Mouse (Mus musculus): Measurements from ENCODE around the gene Ruvbl2. TPM values are rescaled to one million over a fixed set of nuclear protein-coding genes. Genes with fewer than 3 reads are reported as not detected.
A peak's percentile ranks its signal among the peaks of the same experiment; 100 is the strongest.

Ruvbl2 gene
- polyA plus RNA-seq, 1 experiment from 2014 or later = 68.1 TPM

- Histone ChIP-seq H3K27ac (replicated peaks in 1 of 2; ENCODE audit: control insufficient read depth in 1 of 2, insufficient read depth in 1 of 2, low read depth in 2 of 2, low read length in 2 of 2) (peak overlapping the region; percentile 95), H3K36me3 (ENCODE audit: control insufficient read depth, insufficient read depth, low read length) (peaks cover 34% of the 10 kb centered on the region), H3K4me2 (ENCODE audit: low read length) (peak overlapping the region; percentile 88), H3K4me3 (ENCODE audit: control insufficient read depth in 1 of 2, insufficient read depth in 1 of 2, low read depth in 1 of 2, low read length in 2 of 2) (peak overlapping the region; percentile 63 to 80), H3K4me1 (ENCODE audit: control insufficient read depth in 2 of 2, insufficient read depth in 2 of 2, low read length in 2 of 2) (peaks cover 7 to 20% of the 10 kb centered on the region in 2 experiments), H3K27me3 (ENCODE audit: control insufficient read depth, insufficient read depth, low read length) (no peaks in the 10 kb centered on the region), H3K9me3 (ENCODE audit: control insufficient read depth, low read length) (no peaks in the 10 kb centered on the region), H3K9ac (ENCODE audit: low read length) (peak overlapping the region; percentile 90)
- 1% methylated on average over 18 of the region's 20 CpGs for WGBS
- peak; percentile 66 for ATAC-seq (ENCODE audit: insufficient number of reproducible peaks, insufficient read depth, low FRiP score, low read depth)
Observed at GRCm38 (mm10) chr7:45395129-45395541, 42.8 kb downstream of the Ruvbl2 start.

- 90% methylated on average over 3 of the region's 3 CpGs for WGBS
- no peak overlapping the region for H3K4me3 ChIP-seq (ENCODE audit: control insufficient read depth in 1 of 2, insufficient read depth in 1 of 2, low read depth in 1 of 2, low read length in 2 of 2)
- no peaks in the 10 kb centered on the region for H3K9me3 ChIP-seq (ENCODE audit: control insufficient read depth, low read length)
- no peaks in the 10 kb centered on the region for H3K27me3 ChIP-seq (ENCODE audit: control insufficient read depth, insufficient read depth, low read length)
- H3K36me3 ChIP-seq (ENCODE audit: control insufficient read depth, insufficient read depth, low read length) = peaks cover 100% of the 10 kb centered on the region
- no peak overlapping the region for H3K4me2 ChIP-seq (ENCODE audit: low read length)
- no peak for ATAC-seq (ENCODE audit: insufficient number of reproducible peaks, insufficient read depth, low FRiP score, low read depth)
- H3K9ac ChIP-seq (ENCODE audit: low read length) = no peak overlapping the region
- H3K27ac ChIP-seq (replicated peaks in 1 of 2; ENCODE audit: control insufficient read depth in 1 of 2, insufficient read depth in 1 of 2, low read depth in 2 of 2, low read length in 2 of 2) = no peak overlapping the region
- peaks cover 0 to 8% of the 10 kb centered on the region in 2 experiments; a peak in 1 of 4 replicates for H3K4me1 ChIP-seq (ENCODE audit: control insufficient read depth in 2 of 2, insufficient read depth in 2 of 2, low read length in 2 of 2)
Observed at GRCm38 (mm10) chr7:45386077-45386476, 51.8 kb downstream of the Ruvbl2 start.

GRCm38 (mm10) chr7:45376057-45376456 lies 61.8 kb downstream of the Ruvbl2 start:
- 94% methylated on average over 1 of the region's 1 CpGs for WGBS
- ATAC-seq (ENCODE audit: insufficient number of reproducible peaks, insufficient read depth, low FRiP score, low read depth) = no peak
- H3K4me1 ChIP-seq (ENCODE audit: control insufficient read depth in 2 of 2, insufficient read depth in 2 of 2, low read length in 2 of 2) = peaks cover 0 to 6% of the 10 kb centered on the region in 2 experiments; a peak in 1 of 4 replicates
- H3K27me3 ChIP-seq (ENCODE audit: control insufficient read depth, insufficient read depth, low read length) = no peaks in the 10 kb centered on the region
- H3K27ac ChIP-seq (replicated peaks in 1 of 2; ENCODE audit: control insufficient read depth in 1 of 2, insufficient read depth in 1 of 2, low read depth in 2 of 2, low read length in 2 of 2) = no peak overlapping the region
- H3K36me3 ChIP-seq (ENCODE audit: control insufficient read depth, insufficient read depth, low read length) = peaks cover 89% of the 10 kb centered on the region
- H3K4me3 ChIP-seq (ENCODE audit: control insufficient read depth in 1 of 2, insufficient read depth in 1 of 2, low read depth in 1 of 2, low read length in 2 of 2) = no peak overlapping the region
- no peak overlapping the region for H3K4me2 ChIP-seq (ENCODE audit: low read length)
- H3K9ac ChIP-seq (ENCODE audit: low read length) = no peak overlapping the region
- H3K9me3 ChIP-seq (ENCODE audit: control insufficient read depth, low read length) = no peaks in the 10 kb centered on the region

- H3K27me3 ChIP-seq (ENCODE audit: control insufficient read depth, insufficient read depth, low read length) = peaks cover 3% of the 10 kb centered on the region
- H3K4me1 ChIP-seq (ENCODE audit: control insufficient read depth in 2 of 2, insufficient read depth in 2 of 2, low read length in 2 of 2) = peaks cover 3 to 20% of the 10 kb centered on the region in 2 experiments; a peak in 3 of 4 replicates
- no peak overlapping the region for H3K9ac ChIP-seq (ENCODE audit: low read length)
- H3K36me3 ChIP-seq (ENCODE audit: control insufficient read depth, insufficient read depth, low read length) = peaks cover 74% of the 10 kb centered on the region
- H3K4me2 ChIP-seq (ENCODE audit: low read length) = no peak overlapping the region
- no peak overlapping the region for H3K27ac ChIP-seq (replicated peaks in 1 of 2; ENCODE audit: control insufficient read depth in 1 of 2, insufficient read depth in 1 of 2, low read depth in 2 of 2, low read length in 2 of 2)
- no peak overlapping the region for H3K4me3 ChIP-seq (ENCODE audit: control insufficient read depth in 1 of 2, insufficient read depth in 1 of 2, low read depth in 1 of 2, low read length in 2 of 2)
- H3K9me3 ChIP-seq (ENCODE audit: control insufficient read depth, low read length) = no peaks in the 10 kb centered on the region
- no peak for ATAC-seq (ENCODE audit: insufficient number of reproducible peaks, insufficient read depth, low FRiP score, low read depth)
- 92% methylated on average over 8 of the region's 8 CpGs for WGBS
Observed at GRCm38 (mm10) chr7:45374620-45375019, 63.3 kb downstream of the Ruvbl2 start.

- H3K36me3 ChIP-seq (ENCODE audit: control insufficient read depth, insufficient read depth, low read length) = peaks cover 52% of the 10 kb centered on the region
- H3K4me3 ChIP-seq (ENCODE audit: control insufficient read depth in 1 of 2, insufficient read depth in 1 of 2, low read depth in 1 of 2, low read length in 2 of 2) = no peak overlapping the region
- H3K4me1 ChIP-seq (ENCODE audit: control insufficient read depth in 2 of 2, insufficient read depth in 2 of 2, low read length in 2 of 2) = peaks cover 10 to 25% of the 10 kb centered on the region in 2 experiments
- no peak overlapping the region for H3K4me2 ChIP-seq (ENCODE audit: low read length)
- no peaks in the 10 kb centered on the region for H3K9me3 ChIP-seq (ENCODE audit: control insufficient read depth, low read length)
- WGBS = 59% methylated on average over 5 of the region's 5 CpGs
- no peak for ATAC-seq (ENCODE audit: insufficient number of reproducible peaks, insufficient read depth, low FRiP score, low read depth)
- H3K27me3 ChIP-seq (ENCODE audit: control insufficient read depth, insufficient read depth, low read length) = peaks cover 20% of the 10 kb centered on the region
- no peak overlapping the region for H3K27ac ChIP-seq (replicated peaks in 1 of 2; ENCODE audit: control insufficient read depth in 1 of 2, insufficient read depth in 1 of 2, low read depth in 2 of 2, low read length in 2 of 2)
- no peak overlapping the region for H3K9ac ChIP-seq (ENCODE audit: low read length)
Observed at GRCm38 (mm10) chr7:45372371-45372770, 65.5 kb downstream of the Ruvbl2 start.

Small RNAs within 50 kb of the gene (microRNA-seq; reads per million reads assigned to microRNA genes)
- gene Gm22133 = not detected

Other genes starting within 250 kb of the Ruvbl2 start
- gene Ccdc155, start 233.2 kb downstream of the Ruvbl2 start, polyA plus RNA-seq (2014; fragmentation: Nextera tagmentation; extraction: Ambion mirVana) = 0.32 and 0.54 TPM in 2 replicates
- gene Dkkl1, start 225.9 kb downstream of the Ruvbl2 start, polyA plus RNA-seq (2014; fragmentation: Nextera tagmentation; extraction: Ambion mirVana) = 0.65 and 1.7 TPM in 2 replicates
- gene Tead2, start 222.3 kb downstream of the Ruvbl2 start, polyA plus RNA-seq (2014; fragmentation: Nextera tagmentation; extraction: Ambion mirVana) = 106 and 111 TPM in 2 replicates
- 1.7 and 1.9 TPM in 2 replicates for gene Cd37, start 199.0 kb downstream of the Ruvbl2 start, polyA plus RNA-seq (2014; fragmentation: Nextera tagmentation; extraction: Ambion mirVana)
- 0.38 TPM in 1 of 2 replicates, not detected in the other for gene Slc6a16, start 197.0 kb downstream of the Ruvbl2 start, polyA plus RNA-seq (2014; fragmentation: Nextera tagmentation; extraction: Ambion mirVana)
- not detected in 2 replicates for gene Slc6a21, start 160.6 kb downstream of the Ruvbl2 start, polyA plus RNA-seq (2014; fragmentation: Nextera tagmentation; extraction: Ambion mirVana)
- 11.1 and 12.4 TPM in 2 replicates for gene Trpm4, start 104.3 kb downstream of the Ruvbl2 start, polyA plus RNA-seq (2014; fragmentation: Nextera tagmentation; extraction: Ambion mirVana)
- 24.1 and 28.3 TPM in 2 replicates for gene Hrc, start 102.8 kb downstream of the Ruvbl2 start, polyA plus RNA-seq (2014; fragmentation: Nextera tagmentation; extraction: Ambion mirVana)
- gene Ppfia3, start 71.1 kb downstream of the Ruvbl2 start, polyA plus RNA-seq (2014; fragmentation: Nextera tagmentation; extraction: Ambion mirVana) = 2.7 and 2.8 TPM in 2 replicates
- gene Lin7b, start 67.5 kb downstream of the Ruvbl2 start, polyA plus RNA-seq (2014; fragmentation: Nextera tagmentation; extraction: Ambion mirVana) = 1.0 and 1.1 TPM in 2 replicates
- gene Snrnp70, start 42.4 kb downstream of the Ruvbl2 start, polyA plus RNA-seq (2014; fragmentation: Nextera tagmentation; extraction: Ambion mirVana) = 64.1 and 65.2 TPM in 2 replicates
- gene Kcna7, start 32.4 kb downstream of the Ruvbl2 start, polyA plus RNA-seq (2014; fragmentation: Nextera tagmentation; extraction: Ambion mirVana) = 0.32 and 0.38 TPM in 2 replicates
- 1.0 and 1.6 TPM in 2 replicates for gene Ntf5, start 24.4 kb downstream of the Ruvbl2 start, polyA plus RNA-seq (2014; fragmentation: Nextera tagmentation; extraction: Ambion mirVana)
- gene Lhb, start 17.3 kb downstream of the Ruvbl2 start, polyA plus RNA-seq (2014; fragmentation: Nextera tagmentation; extraction: Ambion mirVana) = not detected in 2 replicates
- gene Gys1, start 3.3 kb downstream of the Ruvbl2 start, polyA plus RNA-seq (2014; fragmentation: Nextera tagmentation; extraction: Ambion mirVana) = 99.1 and 105 TPM in 2 replicates
- gene Ftl1, start 21.8 kb upstream of the Ruvbl2 start, polyA plus RNA-seq (2014; fragmentation: Nextera tagmentation; extraction: Ambion mirVana) = 3,513 and 3,606 TPM in 2 replicates
- gene Bax, start 28.8 kb upstream of the Ruvbl2 start, polyA plus RNA-seq (2014; fragmentation: Nextera tagmentation; extraction: Ambion mirVana) = 89.9 and 102 TPM in 2 replicates
- gene Tulp2, start 43.8 kb upstream of the Ruvbl2 start, polyA plus RNA-seq (2014; fragmentation: Nextera tagmentation; extraction: Ambion mirVana) = 0.42 and 0.71 TPM in 2 replicates
- gene Gm45808, start 48.7 kb upstream of the Ruvbl2 start, polyA plus RNA-seq (2014; fragmentation: Nextera tagmentation; extraction: Ambion mirVana) = not detected in 2 replicates
- gene Dhdh, start 50.7 kb upstream of the Ruvbl2 start, polyA plus RNA-seq (2014; fragmentation: Nextera tagmentation; extraction: Ambion mirVana) = 5.2 and 5.7 TPM in 2 replicates
- 159 and 160 TPM in 2 replicates for gene Nucb1, start 72.3 kb upstream of the Ruvbl2 start, polyA plus RNA-seq (2014; fragmentation: Nextera tagmentation; extraction: Ambion mirVana)
- gene Ppp1r15a, start 88.2 kb upstream of the Ruvbl2 start, polyA plus RNA-seq (2014; fragmentation: Nextera tagmentation; extraction: Ambion mirVana) = 20.5 and 23.3 TPM in 2 replicates
- gene Plekha4, start 88.2 kb upstream of the Ruvbl2 start, polyA plus RNA-seq (2014; fragmentation: Nextera tagmentation; extraction: Ambion mirVana) = 0.80 and 1.2 TPM in 2 replicates
- gene Hsd17b14, start 116.8 kb upstream of the Ruvbl2 start, polyA plus RNA-seq (2014; fragmentation: Nextera tagmentation; extraction: Ambion mirVana) = 0.20 and 0.26 TPM in 2 replicates
- gene Bcat2, start 132.1 kb upstream of the Ruvbl2 start, polyA plus RNA-seq (2014; fragmentation: Nextera tagmentation; extraction: Ambion mirVana) = 66.0 and 72.0 TPM in 2 replicates
- not detected in 2 replicates for gene Fgf21, start 177.4 kb upstream of the Ruvbl2 start, polyA plus RNA-seq (2014; fragmentation: Nextera tagmentation; extraction: Ambion mirVana)
- gene Fut1, start 179.2 kb upstream of the Ruvbl2 start, polyA plus RNA-seq (2014; fragmentation: Nextera tagmentation; extraction: Ambion mirVana) = 0.07 TPM in 1 of 2 replicates, not detected in the other
- gene Izumo1, start 183.7 kb upstream of the Ruvbl2 start, polyA plus RNA-seq (2014; fragmentation: Nextera tagmentation; extraction: Ambion mirVana) = 0.23 and 0.41 TPM in 2 replicates
- gene Rasip1, start 189.4 kb upstream of the Ruvbl2 start, polyA plus RNA-seq (2014; fragmentation: Nextera tagmentation; extraction: Ambion mirVana) = 22.4 and 24.3 TPM in 2 replicates
- gene Mamstr, start 201.9 kb upstream of the Ruvbl2 start, polyA plus RNA-seq (2014; fragmentation: Nextera tagmentation; extraction: Ambion mirVana) = 6.2 and 7.6 TPM in 2 replicates
- 2.4 and 2.7 TPM in 2 replicates for gene Fut2, start 228.3 kb upstream of the Ruvbl2 start, polyA plus RNA-seq (2014; fragmentation: Nextera tagmentation; extraction: Ambion mirVana)
- gene Ntn5, start 245.9 kb upstream of the Ruvbl2 start, polyA plus RNA-seq (2014; fragmentation: Nextera tagmentation; extraction: Ambion mirVana) = not detected in 2 replicates